7 mouse cellular contexts compared by ENCODE assay signal in the genomic region with DNA sequence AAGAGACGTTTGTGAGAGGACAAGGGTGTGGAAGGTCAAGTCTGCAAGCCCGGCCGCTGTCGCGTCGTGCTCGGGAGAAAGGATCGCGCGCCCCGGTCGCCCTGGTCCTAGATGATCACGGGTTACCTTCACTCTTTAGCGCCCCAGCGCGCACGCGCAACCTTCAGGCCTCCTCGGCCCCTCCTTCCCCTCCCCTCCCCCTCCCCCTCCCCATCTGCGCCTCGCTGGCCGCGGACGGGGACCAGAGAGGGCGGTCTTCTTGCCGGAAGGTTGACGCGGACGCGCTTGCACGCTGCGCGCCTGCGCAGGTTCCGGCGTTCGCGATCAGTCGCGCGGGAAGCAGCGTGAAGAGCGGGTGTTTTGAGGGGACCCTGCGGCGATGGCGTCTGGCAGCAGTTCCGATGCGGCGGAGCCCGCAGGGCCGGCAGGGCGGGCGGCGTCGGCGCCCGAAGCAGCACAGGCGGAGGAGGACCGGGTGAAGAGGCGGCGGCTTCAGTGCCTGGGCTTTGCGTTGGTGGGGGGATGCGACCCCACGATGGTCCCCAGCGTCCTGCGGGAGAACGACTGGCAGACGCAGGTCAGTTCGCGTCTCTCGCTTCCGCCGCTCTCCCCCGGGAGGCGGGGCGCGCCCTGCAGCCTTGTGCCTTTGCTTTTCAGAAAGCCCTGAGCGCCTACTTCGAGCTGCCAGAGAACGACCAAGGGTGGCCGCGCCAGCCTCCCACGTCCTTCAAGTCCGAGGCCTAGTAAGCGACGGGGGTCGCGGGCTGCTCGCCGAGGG. TPM values are rescaled to one million over a fixed set of nuclear protein-coding genes. Genes with fewer than 3 reads are reported as not detected.
DNase-seq lines count a peak whose midpoint lies in the region; ATAC-seq and TF ChIP-seq lines count a peak whose summit lies in the region.

A gene (minus strand): TSS at position 188 of the 778 bp plus-strand sequence.
A gene (plus strand): TSS at position 327 of the 778 bp plus-strand sequence.

- peaks cover 13% of the 10 kb centered on the region for H3K4me1 ChIP-seq in embryonic facial prominence, embryonic 12.5 days
- peaks cover 14% of the 10 kb centered on the region; the same call in 1 of the 2 replicates for H3K4me1 ChIP-seq in kidney, adult 2 months (ENCODE audit: control insufficient read depth, insufficient read depth, low read length)
- H3K4me1 ChIP-seq in limb, embryonic 12.5 days (replicated peaks), result peaks cover 27% of the 10 kb centered on the region
- peaks cover 34% of the 10 kb centered on the region for H3K4me1 ChIP-seq in midbrain, embryonic 15.5 days
- peaks cover 6% of the 10 kb centered on the region; the same call in 1 of the 2 replicates for H3K4me1 ChIP-seq in spleen, adult 2 months (ENCODE audit: control insufficient read depth, insufficient read depth, insufficient read length)

- H3K27ac ChIP-seq in embryonic facial prominence, embryonic 12.5 days, result peak within 1 kb of the TSS; percentile 94
- peak within 1 kb of the TSS; percentile 88 for H3K27ac ChIP-seq in kidney, adult 2 months (ENCODE audit: insufficient read depth, low read depth, low read length)
- peak within 1 kb of the TSS; percentile 95 for H3K27ac ChIP-seq in limb, embryonic 12.5 days
- peak within 1 kb of the TSS; percentile 89 for H3K27ac ChIP-seq in midbrain, embryonic 15.5 days
- peak within 1 kb of the TSS; percentile 87 for H3K27ac ChIP-seq in spleen, adult 2 months (ENCODE audit: insufficient read depth, low read length)

- TF ChIP-seq CTCF in kidney, adult 2 months (conservative IDR thresholded peaks at IDR 0.05; ENCODE audit: insufficient read depth, insufficient read length, low read depth, low read length), result no peak
- TF ChIP-seq CTCF in spleen, adult 2 months (IDR thresholded peaks at IDR 0.05; ENCODE audit: extremely low read depth, insufficient read depth, insufficient read length, insufficient replicate concordance), result no peak

- no peaks in the 10 kb centered on the region for H3K9me3 ChIP-seq in embryonic facial prominence, embryonic 12.5 days
- no peaks in the 10 kb centered on the region for H3K9me3 ChIP-seq in limb, embryonic 12.5 days
- no peaks in the 10 kb centered on the region for H3K9me3 ChIP-seq in midbrain, embryonic 15.5 days

- no peaks in the 10 kb centered on the region for H3K36me3 ChIP-seq in embryonic facial prominence, embryonic 12.5 days
- H3K36me3 ChIP-seq in kidney, adult 2 months (ENCODE audit: control insufficient read depth, insufficient read depth, low read length), result no peaks in the 10 kb centered on the region
- peaks cover 8% of the 10 kb centered on the region; the same call in 1 of the 2 replicates for H3K36me3 ChIP-seq in limb, embryonic 12.5 days
- H3K36me3 ChIP-seq in midbrain, embryonic 15.5 days (replicated peaks), result no peaks in the 10 kb centered on the region
- peaks cover 1% of the 10 kb centered on the region; the same call in 1 of the 2 replicates for H3K36me3 ChIP-seq in spleen, adult 2 months (ENCODE audit: control insufficient read depth, insufficient read depth, low read length)

- H3K27me3 ChIP-seq in embryonic facial prominence, embryonic 12.5 days, result no peaks in the 10 kb centered on the region
- H3K27me3 ChIP-seq in kidney, adult 2 months (replicated peaks; ENCODE audit: control insufficient read depth, insufficient read depth, low read length), result no peaks in the 10 kb centered on the region
- no peaks in the 10 kb centered on the region for H3K27me3 ChIP-seq in limb, embryonic 12.5 days
- H3K27me3 ChIP-seq in midbrain, embryonic 15.5 days (replicated peaks), result no peaks in the 10 kb centered on the region
- H3K27me3 ChIP-seq in spleen, adult 2 months (ENCODE audit: control insufficient read depth, insufficient read depth, low read length), result no peaks in the 10 kb centered on the region

- peak; percentile 53 for TF ChIP-seq POLR2A in kidney, adult 2 months (IDR thresholded peaks at IDR 0.05; ENCODE audit: low read depth, low read length)
- TF ChIP-seq POLR2A in spleen, adult 2 months (IDR thresholded peaks at IDR 0.05; ENCODE audit: low read depth, low read length), result peak; percentile 93

- peak within 1 kb of the TSS; percentile 95 for H3K4me3 ChIP-seq in embryonic facial prominence, embryonic 12.5 days
- H3K4me3 ChIP-seq in kidney, adult 2 months (ENCODE audit: insufficient read depth, low read depth, low read length), result peak within 1 kb of the TSS; percentile 80
- H3K4me3 ChIP-seq in limb, embryonic 12.5 days (replicated peaks), result peak within 1 kb of the TSS; percentile 95
- peak within 1 kb of the TSS; percentile 98 for H3K4me3 ChIP-seq in midbrain, embryonic 15.5 days
- peak within 1 kb of the TSS; percentile 79 for H3K4me3 ChIP-seq in spleen, adult 2 months (ENCODE audit: extremely low read depth, insufficient read depth, insufficient read length)

- under 1% methylated on average over 89 of the region's 90 CpGs for WGBS in embryonic facial prominence, embryonic 12.5 days
- under 1% methylated on average over 90 of the region's 90 CpGs for WGBS in kidney, adult 2 months
- under 1% methylated on average over 86 of the region's 90 CpGs for WGBS in limb, embryonic 12.5 days
- under 1% methylated on average over 89 of the region's 90 CpGs for WGBS in midbrain, embryonic 15.5 days
- WGBS in spleen, adult 2 months, result under 1% methylated on average over 89 of the region's 90 CpGs

- H3K4me2 ChIP-seq in embryonic facial prominence, embryonic 12.5 days (replicated peaks), result peak within 1 kb of the TSS; percentile 85
- H3K4me2 ChIP-seq in limb, embryonic 12.5 days, result peak within 1 kb of the TSS; percentile 75
- peak within 1 kb of the TSS; percentile 67 for H3K4me2 ChIP-seq in midbrain, embryonic 15.5 days

- DNase-seq in adrenal gland, postnatal 25 days, result peak; percentile 97
- peak; percentile 96 for DNase-seq in heart, adult 18-20 months
- DNase-seq in kidney, adult 2 months, result peak; percentile 97
- DNase-seq in spleen, adult 2 months (ENCODE audit: low read depth in 1 of 2, low spot score in 2 of 2), result peak; percentile 91 to 93

- peak within 1 kb of the TSS; percentile 94 for H3K9ac ChIP-seq in embryonic facial prominence, embryonic 12.5 days
- H3K9ac ChIP-seq in limb, embryonic 12.5 days (replicated peaks), result peak within 1 kb of the TSS; percentile 91
- H3K9ac ChIP-seq in midbrain, embryonic 15.5 days, result peak within 1 kb of the TSS; percentile 91

- ATAC-seq in embryonic facial prominence, embryonic 12.5 days (ENCODE audit: insufficient number of reproducible peaks, insufficient read depth, low FRiP score, low TSS enrichment), result peak; percentile 93
- peak; percentile 95 for ATAC-seq in limb, embryonic 12.5 days (ENCODE audit: insufficient number of reproducible peaks, insufficient read depth, low FRiP score, low TSS enrichment, low read depth)
- ATAC-seq in midbrain, embryonic 15.5 days (replicated peaks), result peak; percentile 97

RNA-seq across cellular contexts. Expression of the first gene that starts in this region (rescaled TPM):
- 87.2 and 92.5 TPM in 2 replicates for total RNA-seq in adrenal gland, postnatal 25 days (2021)
- 64.9 and 66.1 TPM in 2 replicates for polyA plus RNA-seq in embryonic facial prominence, embryonic 12.5 days (2016; fragmentation: Nextera tagmentation; extraction: Ambion mirVana)
- 100 to 1,000 TPM; 395 to 427 TPM for total RNA-seq in heart, adult 18-20 months (2021)
- polyA plus RNA-seq in kidney, adult 2 months (2012; rRNA removed), result 259 and 286 TPM in 2 replicates
- 63.1 and 70.4 TPM in 2 replicates for polyA plus RNA-seq in limb, embryonic 12.5 days (2016; fragmentation: Nextera tagmentation; extraction: Ambion mirVana)
- 43.5 and 49.2 TPM in 2 replicates for polyA plus RNA-seq in midbrain, embryonic 15.5 days (2015; fragmentation: Nextera tagmentation; extraction: Ambion mirVana)
- 15.8 and 17.7 TPM in 2 replicates for polyA plus RNA-seq in spleen, adult 2 months (2012; rRNA removed)

RNA-seq across cellular contexts. Expression of the second gene that starts in this region (rescaled TPM):
- 30.2 and 32.5 TPM in 2 replicates for total RNA-seq in adrenal gland, postnatal 25 days (2021)
- 67.6 and 71.4 TPM in 2 replicates for polyA plus RNA-seq in embryonic facial prominence, embryonic 12.5 days (2016; fragmentation: Nextera tagmentation; extraction: Ambion mirVana)
- total RNA-seq in heart, adult 18-20 months (2021), result 10 to 100 TPM; 13.1 TPM
- 19.6 and 19.7 TPM in 2 replicates for polyA plus RNA-seq in kidney, adult 2 months (2012; rRNA removed)
- polyA plus RNA-seq in limb, embryonic 12.5 days (2016; fragmentation: Nextera tagmentation; extraction: Ambion mirVana), result 74.3 and 77.2 TPM in 2 replicates
- 28.7 and 33.2 TPM in 2 replicates for polyA plus RNA-seq in midbrain, embryonic 15.5 days (2015; fragmentation: Nextera tagmentation; extraction: Ambion mirVana)
- 12.9 and 16.5 TPM in 2 replicates for polyA plus RNA-seq in spleen, adult 2 months (2012; rRNA removed)

Comparison
In these comparisons a context has a peak if more than half of its experiments do, and no peak if none do; other contexts are left out.
1. Peak in every context shown above with its lines: DNase-seq, ATAC-seq, H3K4me3 ChIP-seq and H3K27ac ChIP-seq.